Mouse (Mus musculus) bone marrow, adult 2 months (tissue): Measurements from ENCODE around the gene Ankrd34a. TPM values are rescaled to one million over a fixed set of nuclear protein-coding genes. Genes with fewer than 3 reads are reported as not detected.

Experiments
- H3K27ac ChIP-seq: fragments of 200-500 bp; 2 replicates; pipeline ENCODE4 v1.5.1; 2012; ENCODE audit warnings: low read depth, mild to moderate bottlenecking, control low read depth, inconsistent platforms, low read length; ENCODE audit not compliant: control insufficient read depth, poor library complexity, insufficient read depth
- H3K4me1 ChIP-seq: fragments of 200-500 bp; 2 replicates; pipeline ENCODE4 v1.6.1; 2011; ENCODE audit warnings: low read length; ENCODE audit not compliant: control insufficient read depth, insufficient read depth
- H3K4me3 ChIP-seq: fragments of 200-500 bp; replicated peaks from 2 replicates; pipeline ENCODE3; 2011; ENCODE audit warnings: mild to moderate bottlenecking, low read depth, low read length, control low read depth; ENCODE audit not compliant: control insufficient read depth
- CTCF ChIP-seq: fragments of 200-500 bp; IDR thresholded peaks from 2 replicates; pipeline ENCODE4 v1.5.1; 2011; ENCODE audit warnings: low read length, control low read depth; ENCODE audit not compliant: control insufficient read depth, insufficient read depth
- POLR2A ChIP-seq: fragments of 200-500 bp; IDR thresholded peaks from 2 replicates; pipeline ENCODE4 v1.6.1; 2011; ENCODE audit warnings: low read depth, mild to moderate bottlenecking, control low read depth, low read length, borderline replicate concordance; ENCODE audit not compliant: control insufficient read depth
- WGBS: fragments of 180-500 bp; shearing (Covaris S2); methylation state at CpG from one replicate; pipeline ENCODE4 v1.1.7; 2018; 5-methylcytosine and 5-hydroxymethylcytosine counted together
- polyA plus RNA-seq: library from polyadenylated mRNA; stranded (reverse); fragments of >200 nt; gene quantifications from 2 replicates; pipeline ENCODE4 v1.2.4, GENCODE M21; 2011; ENCODE audit warnings: low replicate concordance; ENCODE audit not compliant: missing spikeins, insufficient read depth, insufficient read length

Gene Ankrd34a
- polyA plus RNA-seq, 1 experiment: not detected

DNA sequence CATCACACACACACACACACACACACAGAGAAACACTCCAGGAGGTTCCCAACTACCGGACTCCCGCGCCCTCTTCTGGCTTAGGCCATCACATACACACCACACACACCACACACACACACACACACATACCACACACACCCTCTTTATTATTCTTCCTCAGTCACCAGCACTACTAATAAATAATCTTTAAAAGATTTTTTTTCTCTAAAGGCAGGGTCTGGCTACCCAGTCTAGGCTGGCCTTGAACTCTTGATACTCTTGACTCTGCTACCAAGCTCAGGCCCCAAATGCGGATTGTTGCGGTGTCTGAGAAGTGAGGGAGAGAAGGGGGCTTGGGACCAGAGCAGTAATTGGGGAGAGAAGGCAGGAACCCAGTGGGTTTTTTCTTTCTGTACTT is 1.6 kb upstream of the Ankrd34a start:
- no peaks in the 10 kb centered on the region; the same call in 1 of the 2 replicates for H3K4me1 ChIP-seq
- no peak overlapping the region for H3K27ac ChIP-seq
- TF ChIP-seq POLR2A (no peak), CTCF (no peak)
- H3K4me3 ChIP-seq: no peak overlapping the region
- 97% methylated on average over 5 of the region's 5 CpGs for WGBS

DNA sequence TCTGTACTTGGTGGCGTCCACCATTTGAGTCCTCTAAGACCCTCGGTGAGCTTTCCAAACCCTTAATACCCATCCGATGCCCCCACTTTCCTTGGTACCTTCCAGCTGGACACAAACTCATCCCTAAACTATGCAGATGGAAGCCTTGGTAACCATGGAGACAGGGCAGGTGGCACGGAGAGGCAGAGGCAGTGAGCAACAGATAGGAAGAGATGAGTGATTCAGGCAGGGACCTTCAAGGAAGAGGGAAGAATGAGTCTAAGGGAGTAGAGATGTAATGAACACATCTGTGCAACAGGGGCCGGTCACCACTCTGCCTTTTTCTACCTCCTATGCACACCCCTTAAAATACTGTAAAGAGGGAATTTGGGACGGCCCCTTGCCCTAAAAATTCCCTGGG is 775 bp upstream of the Ankrd34a start:
- H3K4me3 ChIP-seq: no peak overlapping the region
- H3K27ac ChIP-seq: no peak overlapping the region
- H3K4me1 ChIP-seq: no peaks in the 10 kb centered on the region; the same call in 1 of the 2 replicates
- 42% methylated on average over 6 of the region's 6 CpGs for WGBS
- no peak for TF ChIP-seq POLR2A
- TF ChIP-seq CTCF: no peak

DNA sequence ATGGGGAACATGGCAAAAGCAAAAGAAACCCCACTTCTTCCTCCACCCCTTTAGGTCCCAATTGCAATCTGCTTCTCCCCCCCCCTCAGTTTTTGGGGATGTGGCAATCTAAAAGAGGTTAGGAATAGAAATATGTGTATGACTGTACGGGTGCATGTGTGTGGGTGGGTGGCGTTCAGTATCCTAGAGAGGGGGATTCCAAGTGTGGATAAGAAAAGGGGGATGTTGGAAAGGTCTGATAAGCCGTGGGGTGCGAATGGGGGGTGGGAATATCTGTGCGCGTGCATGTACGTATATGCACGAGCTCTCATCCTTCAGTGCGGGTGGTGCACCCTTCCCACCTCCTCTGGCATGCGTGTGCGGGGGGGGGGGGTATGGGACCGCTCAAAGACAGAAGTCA is 419 bp downstream of the Ankrd34a start:
- Histone ChIP-seq H3K27ac (no peak overlapping the region), H3K4me3 (no peak overlapping the region), H3K4me1 (peaks cover 1% of the 10 kb centered on the region; the same call in 1 of the 2 replicates)
- 2% methylated on average over 9 of the region's 12 CpGs for WGBS
- TF ChIP-seq CTCF: no peak
- TF ChIP-seq POLR2A: no peak

DNA sequence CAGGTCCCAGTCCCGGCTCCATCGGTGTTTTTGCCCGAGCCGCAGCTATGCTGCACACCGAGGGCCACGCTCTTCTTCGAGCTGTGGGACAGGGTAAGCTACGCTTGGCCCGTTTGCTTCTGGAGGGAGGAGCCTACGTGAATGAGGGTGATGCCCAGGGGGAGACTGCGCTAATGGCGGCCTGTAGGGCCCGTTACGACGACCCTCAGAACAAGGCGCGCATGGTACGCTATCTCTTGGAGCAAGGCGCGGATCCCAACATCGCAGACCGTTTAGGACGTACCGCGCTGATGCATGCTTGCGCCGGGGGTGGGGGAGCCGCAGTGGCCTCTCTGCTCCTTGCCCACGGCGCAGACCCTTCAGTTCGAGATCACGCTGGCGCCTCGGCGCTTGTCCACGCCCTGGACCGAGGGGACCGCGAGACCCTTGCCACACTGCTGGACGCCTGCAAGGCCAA is 1.0 kb downstream of the Ankrd34a start:
- TF ChIP-seq POLR2A: no peak
- no peak overlapping the region for H3K4me3 ChIP-seq
- peaks cover 1% of the 10 kb centered on the region; the same call in 1 of the 2 replicates for H3K4me1 ChIP-seq
- no peak overlapping the region for H3K27ac ChIP-seq
- WGBS: under 1% methylated on average over 40 of the region's 40 CpGs

DNA sequence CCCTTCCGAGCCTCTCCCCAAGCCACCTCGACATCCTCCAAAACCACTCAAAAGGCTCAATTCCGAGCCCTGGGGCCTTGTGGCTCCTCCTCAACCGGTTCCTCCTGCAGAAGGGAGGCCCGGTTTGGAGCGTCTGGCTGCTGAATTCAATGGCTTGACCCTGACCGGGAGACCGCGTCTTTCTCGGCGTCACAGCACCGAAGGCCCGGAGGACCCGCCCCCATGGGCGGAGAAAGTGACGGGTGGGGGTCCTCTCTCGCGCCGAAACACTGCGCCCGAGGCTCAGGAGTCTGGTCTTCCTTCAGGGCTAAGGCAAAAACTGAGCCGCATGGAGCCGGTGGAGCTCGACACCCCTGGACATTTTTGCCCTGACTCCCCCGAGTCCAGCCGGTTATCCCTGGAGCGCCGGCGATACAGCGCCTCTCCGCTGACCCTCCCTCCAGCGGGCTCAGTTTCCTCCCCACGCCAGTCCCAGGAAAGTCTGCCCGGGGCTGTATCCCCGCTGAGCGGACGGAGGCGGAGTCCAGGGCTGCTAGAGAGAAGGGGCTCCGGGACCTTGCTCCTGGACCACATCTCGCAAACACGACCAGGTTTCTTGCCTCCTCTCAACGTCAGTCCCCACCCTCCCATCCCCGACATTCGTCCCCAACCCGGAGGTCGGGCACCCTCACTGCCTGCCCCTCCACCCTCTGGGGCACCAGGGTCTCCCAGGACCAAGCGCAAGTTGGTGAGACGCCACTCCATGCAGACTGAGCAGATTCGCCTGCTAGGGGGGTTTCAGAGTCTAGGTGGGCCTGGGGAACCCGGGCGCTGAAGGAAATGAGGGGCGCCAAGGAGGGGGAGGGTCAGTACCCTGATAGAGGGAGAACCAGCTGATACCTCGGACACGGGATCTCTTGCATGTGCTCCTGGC is 2.0 kb downstream of the Ankrd34a start:
- Histone ChIP-seq H3K4me1 (peaks cover 1% of the 10 kb centered on the region; the same call in 1 of the 2 replicates), H3K27ac (no peak overlapping the region), H3K4me3 (no peak overlapping the region)
- 10% methylated on average over 54 of the region's 54 CpGs for WGBS
- TF ChIP-seq POLR2A (no peak), CTCF (no peak)

DNA sequence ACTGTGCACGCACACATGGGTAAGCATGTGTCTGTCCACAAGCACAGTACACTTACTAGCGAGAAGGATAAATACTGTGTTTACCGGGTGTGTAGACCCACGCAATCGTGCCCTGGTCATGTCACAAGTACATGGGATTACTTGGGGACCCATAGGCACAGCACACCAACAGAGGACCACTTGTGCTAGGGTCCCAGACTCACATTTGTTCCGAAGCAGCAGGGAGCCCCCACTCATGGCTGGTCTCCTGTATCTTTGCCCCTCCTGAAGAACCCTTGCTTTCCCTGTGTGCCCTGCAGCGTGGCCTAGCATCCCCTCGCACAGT is 2.6 kb downstream of the Ankrd34a start:
- WGBS: 78% methylated on average over 8 of the region's 8 CpGs

DNA sequence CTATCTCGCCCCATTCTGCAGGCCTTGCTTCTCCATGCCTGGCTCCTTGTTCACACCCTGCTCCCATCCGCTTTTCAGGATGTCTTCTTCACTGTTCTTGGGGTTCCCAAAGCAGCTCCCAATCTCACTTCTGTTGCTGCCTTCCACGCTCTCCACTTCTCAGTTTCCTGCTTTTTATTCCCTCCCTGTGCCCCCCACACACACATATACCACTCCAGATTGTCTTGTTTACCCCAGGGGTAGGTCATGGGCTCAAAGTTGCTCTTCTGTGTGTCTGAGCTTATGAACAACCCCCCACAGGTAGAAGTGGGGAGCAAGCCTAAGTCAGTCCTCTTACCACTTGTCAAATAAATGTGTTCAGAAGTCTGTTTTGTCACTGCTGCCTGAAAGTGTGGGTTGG is 3.0 kb downstream of the Ankrd34a start:
- H3K4me1 ChIP-seq: peaks cover 1% of the 10 kb centered on the region; the same call in 1 of the 2 replicates
- no peak overlapping the region for H3K4me3 ChIP-seq
- 89% methylated on average over 3 of the region's 3 CpGs for WGBS
- no peak overlapping the region for H3K27ac ChIP-seq
- TF ChIP-seq CTCF: no peak
- no peak for TF ChIP-seq POLR2A

More for the DNA sequence above, 2.6 kb downstream of the Ankrd34a start:
- Histone ChIP-seq H3K4me3 (no peak overlapping the region), H3K27ac (no peak overlapping the region), H3K4me1 (peaks cover 1% of the 10 kb centered on the region; the same call in 1 of the 2 replicates)
- TF ChIP-seq POLR2A (no peak), CTCF (no peak)

DNA sequence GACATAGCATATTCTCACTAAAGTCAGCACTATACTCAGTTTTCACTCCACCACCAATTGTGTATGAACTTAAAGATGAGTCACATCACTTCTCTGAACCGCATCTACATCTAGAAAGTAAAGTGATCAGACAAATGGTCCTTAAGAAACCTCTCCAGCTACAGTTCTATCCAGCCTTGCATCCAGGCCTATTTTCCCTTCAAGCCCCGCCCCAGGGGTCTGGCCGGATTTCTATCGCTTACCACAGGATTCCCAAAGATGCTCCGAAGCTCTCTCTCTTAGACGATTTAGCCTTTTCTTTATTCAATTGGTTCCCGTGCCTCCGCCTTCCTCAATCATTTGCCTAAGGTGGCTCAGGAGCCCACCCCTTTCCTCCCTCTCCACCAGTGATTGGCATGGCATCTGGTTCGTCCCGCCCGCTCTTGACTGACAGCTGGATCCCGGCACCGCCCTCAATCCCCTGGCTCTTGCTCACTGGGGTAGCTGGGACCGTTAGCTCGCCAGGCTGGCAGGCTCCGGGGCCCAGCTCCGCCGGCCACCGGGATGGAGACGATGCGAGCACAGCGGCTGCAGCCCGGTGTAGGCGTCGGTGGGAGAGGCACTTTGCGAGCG is 4.3 kb downstream of the Ankrd34a start, which contains the start of gene Lix1l:
Gene Lix1l, plus strand, starts transcription at position 511 of the 612 bp plus-strand sequence.
- peaks cover 1% of the 10 kb centered on the region; the same call in 1 of the 2 replicates for H3K4me1 ChIP-seq
- peak within 1 kb of the TSS; percentile 37; the same call in 1 of the 2 replicates for H3K27ac ChIP-seq

More for the DNA sequence above, 4.3 kb downstream of the Ankrd34a start, which contains the start of gene Lix1l:
- WGBS: 2% methylated on average over 27 of the region's 27 CpGs
- H3K4me3 ChIP-seq: peak within 1 kb of the TSS; percentile 56
- no peak for TF ChIP-seq CTCF
- TF ChIP-seq POLR2A: 0 out of 2 replicates have a peak, but pooled peaks have one; percentile 11
